Mouse (Mus musculus) telencephalon, adult 2 months (tissue): ENCODE data around the gene Pop7.

Experiments
- DNase-seq: peaks from one replicate; pipeline ENCODE4 v3.0.0-alpha.2; 2011; ENCODE audit warnings: low read depth, low spot score

Gene Pop7

DNA sequence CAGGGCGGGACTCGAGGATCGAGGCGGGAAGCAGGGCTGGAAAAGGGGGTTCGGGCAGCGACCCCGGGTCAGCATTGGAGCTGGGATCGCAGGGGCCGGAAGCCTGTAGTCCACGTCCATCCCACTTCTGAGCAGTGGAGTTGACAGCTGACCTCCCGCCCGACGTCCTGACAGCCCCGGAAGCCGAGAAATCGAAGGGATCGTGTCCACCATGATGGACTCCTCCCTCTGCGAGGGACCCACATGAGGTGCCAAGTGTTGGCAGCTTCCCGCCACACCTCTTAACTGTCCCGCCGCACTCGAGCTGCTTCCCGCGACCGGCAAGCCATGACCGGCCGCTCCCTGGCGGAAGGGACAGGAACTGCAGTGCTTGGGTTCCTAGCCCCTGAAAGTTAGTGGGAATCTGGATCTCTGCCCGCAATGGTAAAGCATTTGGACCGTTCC lies 371 bp upstream of the Pop7 start:
- peak; percentile 41 for DNase-seq

DNA sequence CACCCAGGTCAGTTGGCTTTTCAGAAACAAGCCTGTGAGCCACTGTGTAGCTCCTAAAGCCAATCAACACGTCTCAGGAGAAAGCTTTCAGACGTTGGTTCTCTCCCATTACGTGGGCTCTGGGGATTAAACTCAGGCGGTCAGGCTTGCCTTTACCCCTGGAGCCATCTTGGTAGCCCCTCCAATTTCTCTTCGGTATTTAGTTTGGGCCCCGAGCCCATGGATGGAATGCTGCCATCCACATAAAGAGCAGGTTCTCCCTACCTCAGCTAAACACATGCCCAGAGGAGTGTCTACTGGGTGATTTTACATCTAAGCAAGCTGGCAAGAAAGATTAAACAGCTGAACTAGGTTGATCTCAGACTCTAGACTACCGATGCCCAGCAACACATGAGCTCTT lies 2.1 kb downstream of the Pop7 start:
- DNase-seq = no peak

DNA sequence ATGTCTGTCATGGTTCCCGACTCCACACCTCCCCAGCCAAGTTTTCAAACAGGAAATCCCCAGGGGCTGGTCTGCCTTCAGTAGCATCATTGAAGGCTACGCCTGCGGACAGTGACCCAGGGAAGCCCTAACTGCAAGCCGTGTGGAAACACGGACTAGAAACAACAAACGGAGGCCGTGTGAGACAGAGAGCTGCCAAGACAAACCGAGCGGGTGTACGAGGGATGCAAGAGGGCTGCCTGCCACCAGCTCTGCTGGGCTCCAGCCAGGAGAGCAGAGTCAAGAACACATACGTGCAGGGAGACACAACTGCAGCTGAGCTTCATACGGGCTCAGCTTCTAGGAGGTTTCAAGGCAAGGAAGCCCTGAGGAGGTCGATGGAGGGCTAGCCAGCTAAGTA lies 8.5 kb downstream of the Pop7 start:
- no peak for DNase-seq

GRCm38 (mm10) chr5:137491559-137491958 lies 10.8 kb downstream of the Pop7 start:
- no peak for DNase-seq

DNA sequence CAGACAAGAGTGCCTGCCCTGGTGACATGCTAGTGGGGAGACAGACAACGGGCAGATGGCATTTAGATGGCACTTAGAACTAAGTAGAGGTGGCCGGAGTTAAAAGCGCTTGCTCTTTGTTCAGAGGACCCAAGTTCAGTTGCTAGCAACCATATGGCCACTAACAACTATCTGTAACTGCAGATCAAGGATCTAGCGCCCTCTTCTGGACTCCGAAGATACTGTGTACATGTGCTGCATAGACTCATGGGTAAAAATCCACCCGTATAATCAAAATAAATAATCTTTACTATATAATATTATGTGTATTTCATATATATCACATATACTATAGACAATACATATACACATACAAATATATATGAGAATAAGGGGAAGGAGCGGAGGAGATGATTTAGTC lies 14.7 kb downstream of the Pop7 start:
- DNase-seq = no peak

GRCm38 (mm10) chr5:137485851-137486155 lies 16.5 kb downstream of the Pop7 start:
- DNase-seq = no peak

- no peak for DNase-seq
Measured at GRCm38 (mm10) chr5:137485071-137485850, 17.1 kb downstream of the Pop7 start.

DNA sequence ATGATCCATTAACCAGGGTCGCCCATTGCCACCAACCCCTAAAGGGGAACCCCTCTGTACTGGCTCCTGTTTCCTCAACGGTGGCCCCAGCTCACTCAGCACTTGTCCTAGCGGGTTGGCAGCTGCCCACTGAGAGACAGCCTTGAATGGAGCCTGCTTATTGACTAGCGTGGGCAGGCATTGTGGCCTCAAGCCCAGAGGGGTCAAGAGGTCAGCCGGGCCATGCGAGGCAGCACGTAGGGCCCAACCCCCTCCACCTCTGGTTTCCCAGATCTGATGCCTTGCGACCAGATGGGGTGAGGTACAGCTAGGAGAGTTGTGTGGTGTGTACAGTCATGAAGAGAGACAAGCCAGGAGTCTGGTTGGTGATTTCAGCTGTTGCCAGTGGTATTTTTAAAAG lies 20.4 kb downstream of the Pop7 start:
- no peak for DNase-seq

DNA sequence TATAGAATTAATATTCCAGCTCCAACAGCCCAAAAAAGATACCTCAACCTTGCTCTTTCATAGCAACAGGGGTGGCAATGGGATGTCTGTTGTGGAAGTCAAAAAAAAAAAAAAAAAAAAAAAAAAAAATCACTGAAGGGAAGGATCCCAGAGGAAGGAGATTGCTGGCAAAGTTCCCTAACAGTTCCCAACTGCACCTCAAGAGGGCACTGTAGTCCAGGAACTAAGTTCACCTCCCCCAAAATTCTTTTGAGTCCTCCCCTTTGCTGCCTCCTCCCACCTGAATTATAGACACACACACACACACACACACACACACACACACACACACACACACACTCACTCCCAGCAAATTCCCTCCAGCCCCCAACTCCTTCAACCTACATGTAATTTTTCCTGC lies 21.2 kb downstream of the Pop7 start:
- DNase-seq = peak; percentile 70

DNA sequence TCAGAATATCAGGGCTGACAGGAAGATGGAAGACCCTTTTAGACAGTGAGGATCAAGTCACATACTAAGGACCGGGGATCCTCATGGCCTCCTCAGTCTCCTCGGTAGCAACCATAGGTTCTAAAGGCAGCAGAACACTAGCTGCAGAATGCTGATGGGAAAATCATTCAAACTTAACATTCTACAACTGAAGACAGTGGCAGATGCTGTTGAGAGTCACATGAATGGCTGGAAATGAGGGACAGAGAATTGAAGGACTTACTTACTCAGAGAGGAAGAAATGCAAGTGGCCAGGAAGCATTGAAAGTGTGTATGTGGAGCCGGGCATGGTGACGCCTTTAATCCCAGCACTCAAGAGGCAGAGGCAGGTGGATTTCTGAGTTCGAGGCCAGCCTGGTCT lies 25.4 kb downstream of the Pop7 start, which contains the start of gene Zan:
Zan (minus strand) TSS at position 101 of the 400 bp plus-strand sequence.
- DNase-seq = no peak

DNA sequence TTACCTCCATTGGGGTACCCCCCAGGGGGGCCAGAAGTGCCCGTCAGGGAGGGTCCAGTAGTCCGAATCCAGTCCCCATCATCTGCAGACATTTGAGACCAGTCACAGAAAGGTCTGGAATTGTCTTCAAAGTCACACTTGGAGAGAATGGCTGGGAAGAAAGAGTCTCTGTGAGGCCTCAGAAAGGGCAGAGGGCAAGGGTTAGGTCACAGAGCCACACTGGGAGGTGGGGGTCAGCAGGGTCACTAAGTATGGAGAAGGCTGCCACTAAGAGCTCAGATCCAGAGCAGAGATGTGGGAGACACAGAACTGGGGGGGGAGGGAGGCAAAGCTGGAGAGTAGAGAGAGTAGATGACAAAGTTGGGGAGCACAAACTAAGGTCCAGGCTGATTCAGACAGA lies 28.0 kb downstream of the Pop7 start:
- DNase-seq = no peak

GRCm38 (mm10) chr5:137472252-137472904 lies 29.9 kb downstream of the Pop7 start:
- DNase-seq = no peak

GRCm38 (mm10) chr5:137466946-137467345 lies 35.4 kb downstream of the Pop7 start:
- no peak for DNase-seq

DNA sequence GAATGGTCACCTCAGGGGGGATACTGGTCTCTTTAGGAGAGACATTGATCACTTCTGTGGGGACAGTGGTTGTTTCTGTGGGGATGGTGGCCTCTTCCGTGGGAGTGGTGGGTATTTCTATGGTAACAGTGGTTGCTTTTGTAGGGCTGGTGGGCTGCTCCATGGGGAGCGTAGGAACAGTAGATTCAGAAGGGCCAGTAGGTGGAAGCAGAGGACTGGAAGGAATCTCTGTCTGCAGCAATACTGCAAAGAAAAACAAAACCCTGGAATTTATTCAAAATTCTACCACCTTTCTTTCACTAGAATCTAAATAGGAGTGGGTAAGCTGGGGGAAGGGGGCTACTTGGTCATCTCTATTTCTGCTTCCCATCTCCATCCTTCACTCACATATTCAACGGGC lies 37.3 kb downstream of the Pop7 start:
- peak; percentile 10 for DNase-seq

DNA sequence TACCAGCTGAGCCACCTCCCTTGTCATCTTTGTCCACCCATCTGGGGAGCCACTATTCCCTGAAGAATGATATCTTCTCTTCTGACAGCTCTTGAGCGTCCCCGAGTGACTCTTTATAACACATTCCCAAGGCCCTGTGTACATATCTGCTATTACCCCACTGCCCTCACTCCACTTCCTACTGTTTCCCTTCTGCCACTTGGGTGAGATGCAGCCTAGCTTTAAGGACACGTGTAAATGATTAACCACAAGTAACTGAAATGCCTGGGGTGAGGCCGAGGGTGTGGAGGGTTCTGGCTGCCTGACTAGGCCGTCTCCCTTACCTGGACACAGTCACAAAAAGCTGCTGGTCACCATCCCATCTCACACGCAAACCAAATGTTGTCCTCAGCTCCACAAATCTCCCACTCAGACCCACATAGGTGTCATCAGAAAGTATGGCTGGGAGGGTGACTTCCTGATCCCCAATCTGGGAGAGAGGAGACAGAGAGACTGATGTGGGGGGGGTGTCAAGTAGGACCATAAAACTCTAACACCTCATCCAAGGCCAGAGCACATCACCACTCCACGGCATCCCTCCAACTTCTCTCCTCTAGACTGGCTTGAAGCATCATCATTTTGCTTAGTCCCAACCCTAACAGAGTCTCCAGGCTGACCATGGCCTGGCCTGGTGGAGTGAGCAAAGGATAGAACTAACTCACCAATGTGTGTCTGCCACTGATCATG lies 46.3 kb downstream of the Pop7 start:
- DNase-seq = no peak

DNA sequence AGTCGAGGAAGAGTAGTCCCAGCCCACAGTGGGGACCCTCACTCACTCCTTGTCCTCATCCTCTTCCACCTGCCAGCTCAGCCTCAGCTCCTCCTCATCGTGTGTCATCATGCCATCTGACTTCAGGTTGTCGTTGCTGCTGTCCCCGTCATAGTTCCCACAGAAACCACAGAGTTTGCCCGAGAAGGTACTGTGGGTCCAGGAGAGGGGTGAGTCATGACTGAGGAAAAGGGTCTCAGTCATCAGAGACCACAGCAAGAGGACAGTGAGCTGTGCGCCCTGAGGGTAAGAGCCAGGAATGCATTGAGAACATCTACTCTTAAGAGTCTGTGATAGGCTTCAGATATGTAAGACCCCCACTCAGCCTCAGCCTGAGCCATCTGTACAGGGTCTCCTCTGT lies 47.1 kb downstream of the Pop7 start:
- no peak for DNase-seq
